Mouse (Mus musculus) inflammation-experienced regulatory T-cells (primary cell): ENCODE data around the gene Tom1l2. TPM values are rescaled to one million over a fixed set of nuclear protein-coding genes. Genes with fewer than 3 reads are reported as not detected.

Experiments
- polyA plus RNA-seq, 2 experiments: library from polyadenylated mRNA; unstranded; fragments of 100-300 nt; shearing (Covaris generic); gene quantifications; one replicate each; pipeline ENCODE4 v1.2.1; 2017

Tom1l2 gene
- polyA plus RNA-seq, result 10 to 100 TPM; 27.2 to 40.4 TPM

GRCm38 (mm10) chr11:60352559-60353411 lies at the start of gene Tom1l2, which contains the start of gene Drc3:
Tom1l2 (minus strand) TSS chr11:60352905.
Drc3 (plus strand) TSS chr11:60353329.

GRCm38 (mm10) chr11:60222469-60223236 lies 130.1 kb downstream of the Tom1l2 start, which contains the start of gene Srebf1:
Srebf1 (minus strand) TSS chr11:60222581.

Other genes starting within 250 kb of the Tom1l2 start
- gene Rai1, start 247.9 kb downstream of the Tom1l2 start, polyA plus RNA-seq, result 10 to 100 TPM; 21.9 to 22.0 TPM
- gene Srebf1, start 130.3 kb downstream of the Tom1l2 start, polyA plus RNA-seq, result 10 to 100 TPM; 58.0 to 70.1 TPM
- 1 to 10 TPM in 1 of 2 experiments, under 1 TPM in 1; 0.19 to 3.8 TPM for gene Drc3, start 424 bp upstream of the Tom1l2 start, polyA plus RNA-seq
- 10 to 100 TPM; 21.3 to 34.2 TPM for gene Gid4, start 64.2 kb upstream of the Tom1l2 start, polyA plus RNA-seq
- gene Atpaf2, start 65.6 kb upstream of the Tom1l2 start, polyA plus RNA-seq, result 10 to 100 TPM; 39.9 to 46.0 TPM
- 10 to 100 TPM; 50.3 to 51.9 TPM for gene Drg2, start 101.7 kb upstream of the Tom1l2 start, polyA plus RNA-seq
- under 1 TPM; 0.05 to 0.70 TPM for gene Myo15, start 116.4 kb upstream of the Tom1l2 start, polyA plus RNA-seq
- gene Alkbh5, start 183.5 kb upstream of the Tom1l2 start, polyA plus RNA-seq, result 10 to 100 TPM; 31.0 to 34.7 TPM